Mouse (Mus musculus) stomach, embryonic 15.5 days (tissue): Measurements from ENCODE around the gene Sgce. TPM values are rescaled to one million over a fixed set of nuclear protein-coding genes. Genes with fewer than 3 reads are reported as not detected.

Source experiments
- ATAC-seq: fragments of 200-750 bp; cut with Nextera tagmentation; 2 replicates; pipeline ENCODE4 v1.8.0; 2017; ENCODE audit warnings: low read depth, moderate number of reproducible peaks, moderate TSS enrichment; ENCODE audit not compliant: insufficient read depth, low FRiP score
- H3K27ac ChIP-seq: fragments of 300-500 bp; sonication (generic); 2 replicates; pipeline ENCODE4 v1.5.1; 2015; ENCODE audit warnings: mild to moderate bottlenecking, inconsistent platforms
- H3K27me3 ChIP-seq: fragments of 300-500 bp; sonication (generic); replicated peaks from 2 replicates; pipeline ENCODE4 v1.6.1; 2015; ENCODE audit warnings: inconsistent platforms
- H3K36me3 ChIP-seq: fragments of 300-500 bp; sonication (generic); 2 replicates; pipeline ENCODE4 v1.6.1; 2015; ENCODE audit warnings: inconsistent platforms
- H3K4me1 ChIP-seq: fragments of 300-500 bp; sonication (generic); 2 replicates; pipeline ENCODE4 v1.6.1; 2015; ENCODE audit warnings: inconsistent platforms
- H3K4me2 ChIP-seq: fragments of 300-500 bp; sonication (generic); 2 replicates; pipeline ENCODE4 v1.6.1; 2015; ENCODE audit warnings: mild to moderate bottlenecking, inconsistent platforms
- H3K4me3 ChIP-seq: fragments of 300-500 bp; sonication (generic); replicated peaks from 2 replicates; pipeline ENCODE4 v1.5.1; 2015; ENCODE audit warnings: inconsistent platforms
- H3K9ac ChIP-seq: fragments of 300-500 bp; sonication (generic); 2 replicates; pipeline ENCODE4 v1.6.1; 2015; ENCODE audit warnings: inconsistent platforms
- H3K9me3 ChIP-seq: fragments of 300-500 bp; sonication (generic); 2 replicates; pipeline ENCODE4 v1.6.1; 2016; ENCODE audit warnings: inconsistent platforms
- WGBS: fragments of 180-500 bp; shearing (Covaris S2); methylation state at CpG from one replicate; pipeline ENCODE4 v1.1.7; 2015; 5-methylcytosine and 5-hydroxymethylcytosine counted together
- polyA plus RNA-seq: library from polyadenylated mRNA; unstranded; fragments of >200 nt; fragmentation: Nextera tagmentation; extraction: Ambion mirVana; gene quantifications from 2 replicates; pipeline ENCODE4 v1.2.1, GENCODE M21; 2015

Sgce gene
- polyA plus RNA-seq, 1 experiment from 2014 or later = 72.1 TPM

- Histone ChIP-seq H3K9me3 (no peaks in the 10 kb centered on the region), H3K36me3 (no peaks in the 10 kb centered on the region), H3K4me1 (no peaks in the 10 kb centered on the region), H3K27me3 (no peaks in the 10 kb centered on the region), H3K4me3 (no peak overlapping the region), H3K27ac (no peak overlapping the region), H3K4me2 (no peak overlapping the region), H3K9ac (no peak overlapping the region)
- WGBS = 64% methylated on average over 3 of the region's 3 CpGs
- ATAC-seq = no peak
These were observed 115.5 kb downstream of the Sgce start for GRCm38 (mm10) chr6:4631464-4631863.

Other genes with a start within 250 kb of the Sgce start
- 740 and 755 TPM in 2 replicates for gene Col1a2, start 242.4 kb downstream of the Sgce start, polyA plus RNA-seq
- gene Casd1, start 146.4 kb downstream of the Sgce start, polyA plus RNA-seq = 25.2 and 25.5 TPM in 2 replicates
- gene Peg10, start 99 bp upstream of the Sgce start, polyA plus RNA-seq = 4.5 and 5.9 TPM in 2 replicates
- 16.6 and 18.2 TPM in 2 replicates for gene Ppp1r9a, start 155.7 kb upstream of the Sgce start, polyA plus RNA-seq